Mouse (Mus musculus) C3H10T1/2 (cell line): ENCODE results near the gene Irf2. TPM values are rescaled to one million over a fixed set of nuclear protein-coding genes. Genes with fewer than 3 reads are reported as not detected.

Experiments
- polyA plus RNA-seq, 2 experiments: library from polyadenylated mRNA; unstranded; fragments of >200 nt; fragmentation: generic; extraction: Trizol; gene quantifications; one replicate each; pipeline ENCODE4 v1.2.1; 2012; ENCODE audit warnings: missing spikeins in 2 of 2

The Irf2 gene
- polyA plus RNA-seq: 10 to 100 TPM in 1 of 2 experiments, 1 to 10 TPM in 1; 1.8 to 14.3 TPM

DNA sequence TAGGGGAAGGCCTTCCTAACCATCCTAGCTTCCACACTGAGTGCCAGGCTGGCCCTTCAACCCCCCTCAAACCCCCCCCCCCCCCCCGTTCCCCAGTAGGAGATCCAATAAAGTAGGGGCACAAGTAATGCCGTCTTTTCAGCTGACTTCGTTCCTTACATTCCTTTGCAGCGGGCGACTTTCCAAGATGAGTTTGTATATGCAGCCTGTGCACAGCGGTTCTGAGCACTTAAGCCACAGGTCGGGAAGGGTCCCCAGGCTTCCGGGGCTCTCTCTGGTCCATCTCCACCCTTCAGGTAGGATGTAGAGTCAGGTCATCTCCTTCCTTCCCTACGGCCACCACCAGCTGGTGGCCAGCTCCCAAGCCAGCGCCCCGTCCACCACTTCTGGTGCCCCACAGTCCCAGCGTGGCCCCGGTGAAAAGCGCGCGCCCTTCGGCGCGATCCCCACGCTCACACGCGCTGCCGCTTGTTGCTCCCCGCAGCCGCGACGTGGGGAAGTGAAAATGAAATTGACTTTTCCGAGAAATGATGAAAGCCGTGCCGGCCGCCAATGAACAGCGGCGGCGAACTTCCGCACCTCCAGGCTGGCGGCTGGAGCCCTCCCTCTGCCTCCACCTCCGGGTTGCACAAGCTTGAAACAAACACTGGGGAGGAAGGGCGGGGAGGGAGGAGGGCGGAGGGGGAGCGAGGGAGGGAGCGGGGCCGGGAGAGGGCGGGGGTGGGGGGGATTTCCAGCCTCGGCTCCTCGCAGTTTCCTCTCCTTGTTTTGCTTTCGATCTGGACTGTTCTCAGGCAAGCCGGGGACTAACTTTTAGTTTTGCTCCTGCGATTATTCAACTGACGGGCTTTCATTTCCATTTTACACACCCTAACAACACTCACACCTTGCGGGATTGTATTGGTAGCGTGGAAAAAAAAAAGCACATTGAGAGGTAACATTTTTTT, at the start of gene Irf2:
Gene Irf2, plus strand, starts transcription at position 730 of the 947 bp plus-strand sequence.

Other genes with a start within 250 kb of the Irf2 start
- gene Cenpu, start 187.7 kb upstream of the Irf2 start, polyA plus RNA-seq: 1 to 10 TPM; 5.4 to 5.9 TPM
- gene Primpol, start 122.5 kb upstream of the Irf2 start, polyA plus RNA-seq: 1 to 10 TPM in 1 of 2 experiments, under 1 TPM in 1; 0.20 to 1.8 TPM
- gene Casp3, start 122.4 kb upstream of the Irf2 start, polyA plus RNA-seq: 10 to 100 TPM in 1 of 2 experiments, 1 to 10 TPM in 1; 3.9 to 20.5 TPM
- under 1 TPM in 1 of 2 experiments, not detected in 1; 0.06 TPM for gene Enpp6, start 247.2 kb downstream of the Irf2 start, polyA plus RNA-seq